Mouse (Mus musculus): Measurements from ENCODE around the gene Nhsl1.

GRCm38 (mm10) chr10:18339386-18339785, 20.6 kb downstream of the Nhsl1 start:
- TF ChIP-seq CTCF (IDR thresholded peaks at IDR 0.05; ENCODE audit: borderline replicate concordance, insufficient read depth, low read depth, low read length) (no peak), POLR2A (IDR thresholded peaks at IDR 0.05; ENCODE audit: borderline replicate concordance, insufficient read depth, low read length) (no peak)

All from cerebellum, adult 2 months (tissue).